Mouse (Mus musculus): ENCODE data around the gene Ifit3b. TPM values are rescaled to one million over a fixed set of nuclear protein-coding genes. Genes with fewer than 3 reads are reported as not detected.
"Not testable (repeated sequence)": the region's sequence is repeated elsewhere in the genome, so short reads cannot be mapped to it uniquely, and the experiment has no call there.

The Ifit3b gene
- polyA plus RNA-seq, 1 experiment from 2014 or later: not detected

GRCm38 (mm10) chr19:34582696-34583095, 25.1 kb upstream of the Ifit3b start:
- not testable (repeated sequence) for H3K4me3 ChIP-seq (ENCODE audit: low read depth, low read length); H3K27ac ChIP-seq (ENCODE audit: low read depth, low read length); DNase-seq (ENCODE audit: low spot score); H3K36me3 ChIP-seq (ENCODE audit: control insufficient read depth, insufficient read depth, low read length); H3K9me3 ChIP-seq (replicated peaks; ENCODE audit: control insufficient read depth, low read length); H3K9ac ChIP-seq (ENCODE audit: low read length); ATAC-seq; H3K4me1 ChIP-seq (ENCODE audit: control insufficient read depth, insufficient read depth, low read length); H3K4me2 ChIP-seq (ENCODE audit: low read length); H3K27me3 ChIP-seq (replicated peaks; ENCODE audit: control insufficient read depth, insufficient read depth, low read length)
- 77% methylated on average over 2 of the region's 2 CpGs for WGBS

- H3K4me1 ChIP-seq (ENCODE audit: control insufficient read depth, insufficient read depth, low read length); DNase-seq (ENCODE audit: low spot score); H3K27me3 ChIP-seq (replicated peaks; ENCODE audit: control insufficient read depth, insufficient read depth, low read length); ATAC-seq; H3K9me3 ChIP-seq (replicated peaks; ENCODE audit: control insufficient read depth, low read length); H3K4me2 ChIP-seq (ENCODE audit: low read length); H3K36me3 ChIP-seq (ENCODE audit: control insufficient read depth, insufficient read depth, low read length); H3K4me3 ChIP-seq (ENCODE audit: low read depth, low read length); H3K27ac ChIP-seq (ENCODE audit: low read depth, low read length); H3K9ac ChIP-seq (ENCODE audit: low read length): not testable (repeated sequence)
- WGBS: 59% methylated on average over 2 of the region's 2 CpGs
These were observed 24.5 kb upstream of the Ifit3b start, which contains the start of gene Ifit3 for GRCm38 (mm10) chr19:34583126-34583766. TSS of gene Ifit3 (plus strand) at chr19:34583531.

- WGBS: 80% methylated on average over 5 of the region's 5 CpGs
- not testable (repeated sequence) for H3K4me1 ChIP-seq (ENCODE audit: control insufficient read depth, insufficient read depth, low read length); H3K4me2 ChIP-seq (ENCODE audit: low read length); DNase-seq (ENCODE audit: low spot score); H3K36me3 ChIP-seq (ENCODE audit: control insufficient read depth, insufficient read depth, low read length); H3K27me3 ChIP-seq (replicated peaks; ENCODE audit: control insufficient read depth, insufficient read depth, low read length); H3K27ac ChIP-seq (ENCODE audit: low read depth, low read length); H3K9ac ChIP-seq (ENCODE audit: low read length); H3K4me3 ChIP-seq (ENCODE audit: low read depth, low read length); H3K9me3 ChIP-seq (replicated peaks; ENCODE audit: control insufficient read depth, low read length); ATAC-seq
These were observed 21.9 kb upstream of the Ifit3b start for GRCm38 (mm10) chr19:34585740-34586458.

GRCm38 (mm10) chr19:34587898-34588692, 19.7 kb upstream of the Ifit3b start:
- H3K4me2 ChIP-seq (ENCODE audit: low read length); ATAC-seq; H3K9ac ChIP-seq (ENCODE audit: low read length); H3K36me3 ChIP-seq (ENCODE audit: control insufficient read depth, insufficient read depth, low read length); DNase-seq (ENCODE audit: low spot score); H3K4me3 ChIP-seq (ENCODE audit: low read depth, low read length); H3K9me3 ChIP-seq (replicated peaks; ENCODE audit: control insufficient read depth, low read length); H3K27ac ChIP-seq (ENCODE audit: low read depth, low read length); H3K27me3 ChIP-seq (replicated peaks; ENCODE audit: control insufficient read depth, insufficient read depth, low read length); H3K4me1 ChIP-seq (ENCODE audit: control insufficient read depth, insufficient read depth, low read length): not testable (repeated sequence)
- WGBS: 83% methylated on average over 6 of the region's 12 CpGs

GRCm38 (mm10) chr19:34588959-34589358, 18.8 kb upstream of the Ifit3b start:
- DNase-seq (ENCODE audit: low spot score) (no peak), ATAC-seq (no peak)
- H3K9ac ChIP-seq (ENCODE audit: low read length): no peak overlapping the region
- H3K36me3 ChIP-seq (ENCODE audit: control insufficient read depth, insufficient read depth, low read length): no peaks in the 10 kb centered on the region
- no peak overlapping the region for H3K4me2 ChIP-seq (ENCODE audit: low read length)
- H3K27ac ChIP-seq (ENCODE audit: low read depth, low read length): no peak overlapping the region
- H3K9me3 ChIP-seq (replicated peaks; ENCODE audit: control insufficient read depth, low read length): no peaks in the 10 kb centered on the region
- no peaks in the 10 kb centered on the region for H3K27me3 ChIP-seq (replicated peaks; ENCODE audit: control insufficient read depth, insufficient read depth, low read length)
- no peaks in the 10 kb centered on the region for H3K4me1 ChIP-seq (ENCODE audit: control insufficient read depth, insufficient read depth, low read length)
- H3K4me3 ChIP-seq (ENCODE audit: low read depth, low read length): no peak overlapping the region

- no peaks in the 10 kb centered on the region for H3K9me3 ChIP-seq (replicated peaks; ENCODE audit: control insufficient read depth, low read length)
- ATAC-seq: no peak
- no peak overlapping the region for H3K4me2 ChIP-seq (ENCODE audit: low read length)
- no peaks in the 10 kb centered on the region for H3K27me3 ChIP-seq (replicated peaks; ENCODE audit: control insufficient read depth, insufficient read depth, low read length)
- no peak for DNase-seq (ENCODE audit: low spot score)
- H3K4me1 ChIP-seq (ENCODE audit: control insufficient read depth, insufficient read depth, low read length): no peaks in the 10 kb centered on the region
- H3K36me3 ChIP-seq (ENCODE audit: control insufficient read depth, insufficient read depth, low read length): no peaks in the 10 kb centered on the region
- no peak overlapping the region for H3K4me3 ChIP-seq (ENCODE audit: low read depth, low read length)
- H3K27ac ChIP-seq (ENCODE audit: low read depth, low read length): no peak overlapping the region
- no peak overlapping the region for H3K9ac ChIP-seq (ENCODE audit: low read length)
- WGBS: 92% methylated on average over 2 of the region's 2 CpGs
These were observed 14.3 kb upstream of the Ifit3b start for GRCm38 (mm10) chr19:34593456-34593855.

GRCm38 (mm10) chr19:34594523-34594922, 13.2 kb upstream of the Ifit3b start:
- WGBS: 83% methylated on average over 3 of the region's 3 CpGs
- not testable (repeated sequence) for ATAC-seq

GRCm38 (mm10) chr19:34596811-34597210, 11.0 kb upstream of the Ifit3b start:
- Histone ChIP-seq H3K4me2 (ENCODE audit: low read length) (no peak overlapping the region), H3K27ac (ENCODE audit: low read depth, low read length) (no peak overlapping the region), H3K9me3 (replicated peaks; ENCODE audit: control insufficient read depth, low read length) (no peaks in the 10 kb centered on the region), H3K36me3 (ENCODE audit: control insufficient read depth, insufficient read depth, low read length) (no peaks in the 10 kb centered on the region), H3K27me3 (replicated peaks; ENCODE audit: control insufficient read depth, insufficient read depth, low read length) (no peaks in the 10 kb centered on the region), H3K4me1 (ENCODE audit: control insufficient read depth, insufficient read depth, low read length) (no peaks in the 10 kb centered on the region), H3K4me3 (ENCODE audit: low read depth, low read length) (no peak overlapping the region), H3K9ac (ENCODE audit: low read length) (no peak overlapping the region)
- DNase-seq (ENCODE audit: low spot score) (no peak), ATAC-seq (no peak)

More at GRCm38 (mm10) chr19:34594523-34594922, 13.2 kb upstream of the Ifit3b start:
- H3K27ac ChIP-seq (ENCODE audit: low read depth, low read length); DNase-seq (ENCODE audit: low spot score); H3K9ac ChIP-seq (ENCODE audit: low read length); H3K27me3 ChIP-seq (replicated peaks; ENCODE audit: control insufficient read depth, insufficient read depth, low read length); H3K36me3 ChIP-seq (ENCODE audit: control insufficient read depth, insufficient read depth, low read length); H3K4me1 ChIP-seq (ENCODE audit: control insufficient read depth, insufficient read depth, low read length); H3K4me2 ChIP-seq (ENCODE audit: low read length); H3K9me3 ChIP-seq (replicated peaks; ENCODE audit: control insufficient read depth, low read length); H3K4me3 ChIP-seq (ENCODE audit: low read depth, low read length): not testable (repeated sequence)

Measured in forebrain, embryonic 14.5 days (tissue).